Mouse (Mus musculus) cerebellum, adult 2 months (tissue): Measurements from ENCODE around the gene Fgf6. TPM values are rescaled to one million over a fixed set of nuclear protein-coding genes. Genes with fewer than 3 reads are reported as not detected.

Experiments
- DNase-seq, 2 experiments: peaks; one replicate each; pipeline ENCODE4 v3.0.0; 2021
- H3K27ac ChIP-seq: fragments of 200-500 bp; 2 replicates; pipeline ENCODE4 v1.5.1; 2012; ENCODE audit warnings: low read length, control low read depth, inconsistent platforms; ENCODE audit not compliant: insufficient read depth
- H3K27me3 ChIP-seq: fragments of 200-500 bp; 2 replicates; pipeline ENCODE4 v1.6.1; 2012; ENCODE audit warnings: inconsistent platforms, mild to moderate bottlenecking, low read length, moderate library complexity; ENCODE audit not compliant: control insufficient read depth, insufficient read depth
- H3K4me1 ChIP-seq: fragments of 200-500 bp; 2 replicates; pipeline ENCODE4 v1.6.1; 2011; ENCODE audit warnings: low read length; ENCODE audit not compliant: control insufficient read depth, insufficient read depth
- H3K4me3 ChIP-seq: fragments of 200-500 bp; replicated peaks from 2 replicates; pipeline ENCODE3; 2011; ENCODE audit warnings: mild to moderate bottlenecking, low read depth, low read length, control low read depth; ENCODE audit not compliant: insufficient read depth
- CTCF ChIP-seq: fragments of 200-500 bp; IDR thresholded peaks from 2 replicates; pipeline ENCODE4 v1.5.1; 2011; ENCODE audit warnings: low read depth, mild to moderate bottlenecking, control low read depth, low read length, moderate library complexity, borderline replicate concordance; ENCODE audit not compliant: insufficient read depth
- POLR2A ChIP-seq: fragments of 200-500 bp; IDR thresholded peaks from 2 replicates; pipeline ENCODE4 v1.6.1; 2011; ENCODE audit warnings: low read length, control low read depth, borderline replicate concordance; ENCODE audit not compliant: insufficient read depth
- WGBS: fragments of 180-500 bp; shearing (Covaris S2); methylation state at CpG from one replicate; pipeline ENCODE4 v1.1.7; 2018; 5-methylcytosine and 5-hydroxymethylcytosine counted together
- polyA plus RNA-seq: library from polyadenylated mRNA; depleted of rRNA; stranded (reverse); fragments of >200 nt; gene quantifications from 2 replicates; pipeline ENCODE4 v1.2.3, GENCODE M21; 2012; rRNA removed

Fgf6 gene
- not detected in 2 replicates for polyA plus RNA-seq

DNA sequence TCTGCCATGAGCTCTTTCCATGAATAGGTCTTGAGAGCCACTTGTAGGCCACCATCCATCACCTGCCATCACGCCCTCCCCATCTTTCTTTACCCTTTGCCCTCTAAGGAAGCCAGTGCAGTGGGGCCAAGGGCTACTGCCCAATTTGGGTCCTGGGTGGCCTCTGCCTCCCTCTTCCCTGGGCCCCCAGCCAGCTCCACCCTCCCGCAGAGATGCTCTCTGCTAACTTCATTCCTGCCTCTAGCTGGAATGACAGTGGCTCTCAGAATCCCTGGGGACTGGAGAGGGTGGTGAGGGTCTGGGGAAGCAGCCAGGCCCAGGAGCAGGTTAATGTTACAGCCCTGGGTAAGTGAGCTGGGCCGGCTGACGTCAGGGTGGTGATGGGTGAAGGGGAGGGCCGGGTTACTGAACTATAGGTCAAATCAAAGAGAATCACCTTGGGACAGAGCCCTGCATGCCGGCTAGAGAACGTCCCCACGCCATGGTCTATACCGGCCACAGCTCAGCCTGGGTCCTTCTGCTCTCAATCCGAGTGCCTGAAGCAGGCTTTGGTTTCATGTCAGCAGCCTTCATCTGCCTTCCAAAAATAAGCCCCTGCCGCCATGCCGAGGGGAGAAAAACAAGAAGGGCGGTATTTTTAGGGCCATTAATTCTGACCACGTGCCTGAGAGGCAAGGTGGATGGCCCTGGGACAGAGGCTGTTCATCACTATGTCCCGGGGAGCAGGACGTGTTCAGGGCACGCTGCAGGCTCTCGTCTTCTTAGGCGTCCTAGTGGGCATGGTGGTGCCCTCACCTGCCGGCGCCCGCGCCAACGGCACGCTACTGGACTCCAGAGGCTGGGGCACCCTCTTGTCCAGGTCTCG lies at the start of gene Fgf6:
Gene Fgf6 (plus strand): TSS at position 681 of the 865 bp plus-strand sequence.
- no peak for DNase-seq
- TF ChIP-seq CTCF: no peak
- no peak for TF ChIP-seq POLR2A
- H3K27me3 ChIP-seq: no peaks in the 10 kb centered on the region
- 81% methylated on average over 26 of the region's 26 CpGs for WGBS
- H3K27ac ChIP-seq: no peak within 1 kb of the TSS
- no peaks in the 10 kb centered on the region for H3K4me1 ChIP-seq
- H3K4me3 ChIP-seq: no peak within 1 kb of the TSS

DNA sequence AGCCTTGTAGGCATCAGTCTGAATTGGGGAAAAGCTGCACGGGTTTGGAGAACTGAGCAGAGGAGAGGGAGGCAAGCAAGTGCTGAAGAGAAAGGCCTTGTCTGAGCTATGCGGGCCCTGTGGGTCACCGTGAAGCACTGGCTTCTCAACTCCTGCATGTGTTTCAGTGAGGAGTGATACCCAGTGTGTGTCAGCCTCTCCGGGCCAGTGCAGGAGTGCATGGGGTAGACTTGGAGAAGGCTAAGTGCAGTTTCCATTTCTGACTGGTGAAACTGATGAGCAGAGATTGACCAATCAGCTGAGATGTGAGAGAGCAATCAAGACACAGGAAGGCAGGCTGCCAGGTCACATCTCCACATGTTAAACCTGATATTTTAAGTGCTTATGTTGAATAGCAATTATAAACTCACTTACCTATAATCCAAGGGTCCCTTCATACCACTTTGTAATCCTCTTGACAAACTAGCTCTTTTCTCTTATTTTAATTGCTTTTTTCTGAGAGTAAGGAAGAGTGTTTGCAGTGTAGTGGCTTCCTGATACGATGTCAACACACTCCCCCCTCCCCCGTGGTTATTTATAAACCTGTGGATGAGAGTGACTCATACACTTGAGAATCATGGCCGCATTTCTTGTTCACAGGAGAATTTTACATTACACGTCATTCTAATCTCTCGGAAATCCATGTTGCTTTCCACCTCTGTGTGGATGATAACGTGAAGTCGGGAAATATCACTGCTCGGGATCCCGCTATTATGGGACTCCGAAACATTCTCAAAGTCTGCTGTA lies 49.0 kb upstream of the Fgf6 start:
- TF ChIP-seq POLR2A (no peak), CTCF (no peak)
- H3K4me1 ChIP-seq: no peaks in the 10 kb centered on the region
- H3K4me3 ChIP-seq: no peak overlapping the region
- H3K27ac ChIP-seq: no peak overlapping the region
- 88% methylated on average over 14 of the region's 14 CpGs for WGBS
- DNase-seq: no peak
- no peaks in the 10 kb centered on the region for H3K27me3 ChIP-seq

DNA sequence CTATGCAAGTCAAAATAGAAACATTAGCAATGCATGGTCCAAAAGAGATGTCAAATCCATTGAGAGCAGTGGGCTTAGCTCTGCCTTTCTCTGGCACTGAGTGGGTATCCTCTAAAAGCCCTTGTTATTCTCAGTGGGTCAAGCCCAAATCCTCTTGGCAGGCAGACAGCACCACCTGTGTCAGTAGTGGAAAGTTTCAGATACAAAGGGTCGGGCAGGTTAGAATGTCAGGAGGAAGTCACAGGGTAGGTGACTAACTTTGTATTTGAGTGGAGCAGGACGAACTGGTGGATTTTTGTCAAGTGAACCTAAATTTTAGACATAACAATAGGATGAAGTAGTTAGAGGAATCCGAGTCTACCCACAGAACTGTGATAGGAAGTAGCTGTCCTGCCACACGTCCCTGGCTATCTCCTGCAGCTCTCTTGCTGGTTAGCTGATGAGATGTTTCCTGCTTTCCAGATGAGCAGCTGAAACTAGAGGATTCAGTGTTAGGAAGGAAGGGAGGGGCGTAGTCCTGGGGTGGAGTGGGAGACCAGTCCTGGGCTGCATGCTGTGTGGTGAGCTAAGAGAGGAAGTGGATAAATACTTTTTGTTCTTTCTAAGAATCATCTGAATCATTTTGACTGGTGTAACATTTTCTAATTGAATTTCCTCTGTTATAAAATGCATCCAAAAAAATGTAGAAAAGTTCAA lies 33.7 kb upstream of the Fgf6 start:
- no peak overlapping the region for H3K4me3 ChIP-seq
- no peak for DNase-seq
- WGBS: 43% methylated on average over 5 of the region's 5 CpGs
- H3K27me3 ChIP-seq: no peaks in the 10 kb centered on the region
- TF ChIP-seq POLR2A: no peak
- TF ChIP-seq CTCF: no peak
- no peaks in the 10 kb centered on the region for H3K4me1 ChIP-seq
- H3K27ac ChIP-seq: no peak overlapping the region

DNA sequence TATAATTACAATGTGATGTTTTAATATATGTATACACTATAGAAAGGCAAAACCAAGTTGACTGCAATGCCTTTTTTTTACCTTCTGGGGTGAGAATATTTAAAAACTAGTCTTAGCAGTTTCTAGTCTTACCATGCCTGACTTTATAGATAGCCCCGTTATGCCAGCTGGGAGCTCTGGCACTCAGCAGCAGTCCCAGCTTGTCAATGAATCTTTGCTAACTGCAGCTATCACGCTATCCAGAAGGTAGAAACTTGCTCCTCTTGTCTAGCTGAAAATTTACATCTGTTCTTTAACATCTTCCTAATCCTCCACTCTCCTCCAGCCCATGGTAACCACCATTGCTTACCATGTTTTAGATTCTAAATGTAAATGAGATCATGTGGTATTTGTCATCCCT lies 21.7 kb upstream of the Fgf6 start:
- WGBS: 34% methylated on average over 2 of the region's 2 CpGs
- TF ChIP-seq POLR2A (no peak), CTCF (no peak)
- Histone ChIP-seq H3K27me3 (no peaks in the 10 kb centered on the region), H3K4me1 (no peaks in the 10 kb centered on the region), H3K27ac (no peak overlapping the region), H3K4me3 (no peak overlapping the region)
- DNase-seq: no peak

DNA sequence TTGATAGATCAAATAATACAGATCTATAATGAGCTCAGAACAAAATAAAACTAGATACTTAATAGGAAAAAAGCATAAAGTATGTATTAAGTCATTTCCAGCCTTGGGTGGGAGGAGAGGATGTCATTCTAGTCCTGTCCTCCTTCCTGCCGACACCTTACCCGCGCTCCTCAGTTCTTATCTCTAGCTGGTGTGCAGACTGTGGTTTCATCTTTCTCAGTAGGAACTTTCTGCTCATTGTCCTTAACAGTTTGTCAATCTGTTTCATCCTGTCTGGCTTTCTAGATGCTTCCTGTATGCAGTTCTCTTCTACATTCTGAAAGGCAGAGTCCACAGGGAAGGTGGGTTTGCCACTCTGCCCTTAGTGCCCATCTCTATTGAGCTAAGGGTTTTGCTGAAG lies 19.9 kb upstream of the Fgf6 start:
- 96% methylated on average over 3 of the region's 3 CpGs for WGBS
- H3K4me1 ChIP-seq: no peaks in the 10 kb centered on the region
- DNase-seq: no peak
- no peak overlapping the region for H3K27ac ChIP-seq
- no peaks in the 10 kb centered on the region for H3K27me3 ChIP-seq
- TF ChIP-seq CTCF (no peak), POLR2A (no peak)
- no peak overlapping the region for H3K4me3 ChIP-seq

DNA sequence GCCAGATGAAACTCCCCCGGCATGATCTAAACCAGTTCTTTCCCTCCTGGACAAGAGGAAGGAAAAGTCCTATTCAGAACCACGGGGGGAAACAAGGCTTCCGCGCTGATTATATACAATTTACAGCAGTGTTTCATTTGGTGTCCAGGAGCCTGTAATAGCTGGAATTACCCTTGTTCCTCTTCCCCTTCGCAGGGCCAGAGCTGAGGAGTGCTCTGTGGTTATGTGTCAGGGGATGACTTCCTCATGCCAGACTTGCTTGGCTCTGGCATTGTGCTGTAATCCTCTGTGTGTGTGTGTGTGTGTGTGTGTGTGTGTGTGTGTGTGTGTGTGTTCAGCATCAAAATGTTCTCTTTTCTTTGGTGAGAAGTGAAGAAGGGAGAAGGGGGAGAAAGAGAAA lies 19.0 kb upstream of the Fgf6 start:
- no peak for DNase-seq
- H3K4me3 ChIP-seq: no peak overlapping the region
- WGBS: 88% methylated on average over 5 of the region's 5 CpGs

DNA sequence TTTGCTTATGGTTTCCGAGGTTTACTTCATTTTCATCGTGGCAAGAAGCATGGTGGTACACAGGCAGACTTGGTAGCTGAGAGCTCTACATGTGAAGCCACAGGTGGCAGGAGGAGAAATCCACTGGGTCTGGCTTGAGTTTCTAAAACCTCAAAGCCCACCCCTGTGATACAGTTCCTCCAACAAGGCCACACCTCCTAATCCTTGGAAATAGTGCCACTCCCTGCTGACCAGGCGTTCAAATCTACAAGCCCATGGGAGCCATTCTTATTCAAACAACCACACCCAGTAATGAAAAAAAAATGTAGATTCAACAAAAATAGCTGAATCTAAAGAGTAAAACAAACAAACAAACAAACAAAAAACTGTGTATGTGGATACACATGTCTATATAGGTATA lies 9.7 kb upstream of the Fgf6 start:
- H3K4me3 ChIP-seq: no peak overlapping the region
- no peak for DNase-seq
- WGBS: 80% methylated on average over 3 of the region's 3 CpGs
- no peaks in the 10 kb centered on the region for H3K27me3 ChIP-seq
- TF ChIP-seq CTCF: no peak
- TF ChIP-seq POLR2A: no peak
- H3K4me1 ChIP-seq: no peaks in the 10 kb centered on the region
- no peak overlapping the region for H3K27ac ChIP-seq

More for the DNA sequence above, 19.0 kb upstream of the Fgf6 start:
- TF ChIP-seq CTCF (no peak), POLR2A (no peak)
- Histone ChIP-seq H3K27me3 (no peaks in the 10 kb centered on the region), H3K27ac (no peak overlapping the region), H3K4me1 (no peaks in the 10 kb centered on the region)

DNA sequence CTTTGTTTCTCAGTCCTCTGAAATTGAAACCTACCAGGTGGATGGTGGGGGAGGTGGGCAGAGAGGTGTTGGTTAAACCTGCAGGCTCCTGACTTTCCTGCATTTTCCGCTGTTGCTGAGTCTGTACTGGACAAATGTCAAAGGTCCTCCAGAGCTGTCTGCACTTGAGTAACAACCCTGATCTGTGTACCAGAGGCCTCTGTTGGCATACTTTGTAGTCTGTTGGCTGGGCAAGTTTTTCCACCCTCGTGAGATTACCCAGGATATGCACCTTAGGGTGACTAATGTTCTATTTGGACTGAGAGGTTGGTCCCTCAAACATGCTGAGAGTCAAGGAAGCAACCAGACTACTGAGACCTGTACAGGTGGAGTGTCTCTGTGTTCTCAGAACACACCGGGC lies 8.8 kb upstream of the Fgf6 start:
- H3K4me1 ChIP-seq: no peaks in the 10 kb centered on the region
- no peaks in the 10 kb centered on the region for H3K27me3 ChIP-seq
- no peak overlapping the region for H3K27ac ChIP-seq
- WGBS: 83% methylated on average over 3 of the region's 3 CpGs
- no peak for DNase-seq
- H3K4me3 ChIP-seq: no peak overlapping the region
- no peak for TF ChIP-seq POLR2A
- TF ChIP-seq CTCF: no peak
